Mouse (Mus musculus) midbrain, postnatal 0 days (tissue): Measurements from ENCODE around the gene Bfsp2. TPM values are rescaled to one million over a fixed set of nuclear protein-coding genes. Genes with fewer than 3 reads are reported as not detected.

Source experiments
- ATAC-seq: fragments of 200-750 bp; cut with Nextera tagmentation; 2 replicates; pipeline ENCODE4 v1.8.0; 2017; ENCODE audit warnings: moderate number of reproducible peaks, mild to moderate bottlenecking, moderate TSS enrichment, moderate library complexity; ENCODE audit not compliant: low FRiP score
- DNase-seq: peaks from one replicate; pipeline ENCODE4 v3.0.0-alpha.2; 2015; ENCODE audit warnings: low spot score
- H3K27ac ChIP-seq: fragments of 300-500 bp; sonication (generic); 2 replicates; pipeline ENCODE4 v1.5.1; 2014; ENCODE audit warnings: low read depth, mild to moderate bottlenecking, low read length, mixed read lengths
- H3K27me3 ChIP-seq: fragments of 300-500 bp; sonication (generic); 2 replicates; pipeline ENCODE4 v1.6.1; 2014; ENCODE audit warnings: low read length, control low read depth, mixed read lengths; ENCODE audit not compliant: insufficient read depth
- H3K36me3 ChIP-seq: fragments of 300-500 bp; sonication (generic); 2 replicates; pipeline ENCODE4 v1.6.1; 2014; ENCODE audit warnings: low read length, control low read depth, mixed read lengths; ENCODE audit not compliant: insufficient read depth
- H3K4me1 ChIP-seq: fragments of 300-500 bp; sonication (generic); 2 replicates; pipeline ENCODE4 v1.6.1; 2014; ENCODE audit warnings: mild to moderate bottlenecking, control low read depth, antibody characterized with exemption, low read length, mixed read lengths; ENCODE audit not compliant: insufficient read depth
- H3K4me2 ChIP-seq: fragments of 300-500 bp; sonication (generic); 2 replicates; pipeline ENCODE4 v1.6.1; 2014; ENCODE audit warnings: low read depth, mild to moderate bottlenecking, low read length, mixed read lengths; ENCODE audit not compliant: poor library complexity, severe bottlenecking
- H3K4me3 ChIP-seq: fragments of 300-500 bp; sonication (generic); 2 replicates; pipeline ENCODE4 v1.5.1; 2014; ENCODE audit warnings: low read depth, mild to moderate bottlenecking, low read length, moderate library complexity
- H3K9ac ChIP-seq: fragments of 300-500 bp; sonication (generic); replicated peaks from 2 replicates; pipeline ENCODE4 v1.6.1; 2014; ENCODE audit warnings: mild to moderate bottlenecking, low read length, moderate library complexity, mixed read lengths; ENCODE audit not compliant: poor library complexity, severe bottlenecking
- H3K9me3 ChIP-seq: fragments of 300-500 bp; sonication (generic); 2 replicates; pipeline ENCODE4 v1.6.1; 2016; ENCODE audit warnings: low read length, control low read depth
- CTCF ChIP-seq: IDR thresholded peaks from 2 replicates; pipeline ENCODE4 v1.5.1; 2016; ENCODE audit warnings: antibody characterized with exemption, mild to moderate bottlenecking
- WGBS: fragments of 180-500 bp; shearing (Covaris S2); extraction: QIAGEN DNeasy Blood & Tissue Kit; methylation state at CpG from one replicate; pipeline ENCODE4 v1.1.7; 2014; 5-methylcytosine and 5-hydroxymethylcytosine counted together
- polyA plus RNA-seq: library from polyadenylated mRNA; unstranded; fragments of >200 nt; fragmentation: Nextera tagmentation; extraction: Ambion mirVana; gene quantifications from 2 replicates; pipeline ENCODE4 v1.2.1, GENCODE M21; 2015
- total RNA-seq: library from RNA; depleted of rRNA; stranded (reverse); fragments of >200 nt; gene quantifications from 2 replicates; pipeline ENCODE4 v1.2.3, GENCODE M21; 2014

Gene Bfsp2
- total and polyA plus RNA-seq, 2 experiments from 2014 or later, result 1.2 to 3.0 TPM

GRCm38 (mm10) chr9:103465293-103465692, 14.9 kb downstream of the Bfsp2 start:
- H3K4me3 ChIP-seq, result no peak overlapping the region
- no peak for TF ChIP-seq CTCF
- no peak for ATAC-seq
- H3K9me3 ChIP-seq, result no peaks in the 10 kb centered on the region
- no peak overlapping the region for H3K4me2 ChIP-seq
- DNase-seq, result no peak
- H3K4me1 ChIP-seq, result peaks cover 9% of the 10 kb centered on the region; the same call in 1 of the 2 replicates
- H3K36me3 ChIP-seq, result no peaks in the 10 kb centered on the region
- WGBS, result 14% methylated on average over 1 of the region's 1 CpGs
- H3K27ac ChIP-seq, result peak overlapping the region; percentile 59
- no peaks in the 10 kb centered on the region for H3K27me3 ChIP-seq
- H3K9ac ChIP-seq, result no peak overlapping the region

- Histone ChIP-seq H3K9ac (no peak overlapping the region), H3K4me1 (peaks cover 9% of the 10 kb centered on the region; the same call in 1 of the 2 replicates), H3K27ac (no peak overlapping the region), H3K9me3 (no peaks in the 10 kb centered on the region), H3K4me3 (no peak overlapping the region), H3K4me2 (no peak overlapping the region), H3K27me3 (no peaks in the 10 kb centered on the region), H3K36me3 (no peaks in the 10 kb centered on the region)
- WGBS, result 60% methylated on average over 6 of the region's 6 CpGs
- TF ChIP-seq CTCF, result no peak
- no peak for ATAC-seq
- no peak for DNase-seq
Observed at GRCm38 (mm10) chr9:103463833-103464232, 16.4 kb downstream of the Bfsp2 start.

GRCm38 (mm10) chr9:103459839-103460238, 20.4 kb downstream of the Bfsp2 start:
- H3K4me2 ChIP-seq, result no peak overlapping the region
- no peak overlapping the region for H3K27ac ChIP-seq
- no peak for TF ChIP-seq CTCF
- H3K4me1 ChIP-seq, result no peaks in the 10 kb centered on the region
- H3K36me3 ChIP-seq, result no peaks in the 10 kb centered on the region
- ATAC-seq (no peak), DNase-seq (no peak)
- no peaks in the 10 kb centered on the region for H3K27me3 ChIP-seq
- H3K9me3 ChIP-seq, result no peaks in the 10 kb centered on the region
- no peak overlapping the region for H3K4me3 ChIP-seq
- 54% methylated on average over 2 of the region's 2 CpGs for WGBS
- no peak overlapping the region for H3K9ac ChIP-seq

GRCm38 (mm10) chr9:103459307-103459706, 20.9 kb downstream of the Bfsp2 start:
- H3K27ac ChIP-seq, result no peak overlapping the region
- H3K4me1 ChIP-seq, result no peaks in the 10 kb centered on the region
- no peak overlapping the region for H3K9ac ChIP-seq
- no peaks in the 10 kb centered on the region for H3K9me3 ChIP-seq
- H3K36me3 ChIP-seq, result no peaks in the 10 kb centered on the region
- DNase-seq (no peak), ATAC-seq (no peak)
- 96% methylated on average over 1 of the region's 1 CpGs for WGBS
- no peaks in the 10 kb centered on the region for H3K27me3 ChIP-seq
- H3K4me2 ChIP-seq, result no peak overlapping the region
- H3K4me3 ChIP-seq, result no peak overlapping the region
- TF ChIP-seq CTCF, result no peak

- ATAC-seq (no peak), DNase-seq (no peak)
- WGBS, result 71% methylated on average over 6 of the region's 6 CpGs
- Histone ChIP-seq H3K27me3 (no peaks in the 10 kb centered on the region), H3K9me3 (no peaks in the 10 kb centered on the region), H3K9ac (no peak overlapping the region), H3K4me3 (no peak overlapping the region), H3K27ac (no peak overlapping the region), H3K36me3 (no peaks in the 10 kb centered on the region), H3K4me1 (no peaks in the 10 kb centered on the region), H3K4me2 (no peak overlapping the region)
- no peak for TF ChIP-seq CTCF
Observed at GRCm38 (mm10) chr9:103449651-103450050, 30.6 kb downstream of the Bfsp2 start.

- H3K4me3 ChIP-seq, result no peak overlapping the region
- no peaks in the 10 kb centered on the region for H3K36me3 ChIP-seq
- WGBS, result 82% methylated on average over 7 of the region's 7 CpGs
- H3K27ac ChIP-seq, result no peak overlapping the region
- H3K9me3 ChIP-seq, result no peaks in the 10 kb centered on the region
- no peak for DNase-seq
- TF ChIP-seq CTCF, result no peak
- no peak overlapping the region for H3K9ac ChIP-seq
- peaks cover 2% of the 10 kb centered on the region; the same call in 1 of the 2 replicates for H3K4me1 ChIP-seq
- no peak overlapping the region for H3K4me2 ChIP-seq
- H3K27me3 ChIP-seq, result no peaks in the 10 kb centered on the region
- ATAC-seq, result no peak
Observed at GRCm38 (mm10) chr9:103449092-103449491, 31.1 kb downstream of the Bfsp2 start.
